23 mouse cellular contexts compared by ENCODE assay signal in genomic region chr9:14663591-14663990, GRCm38 (mm10). TPM values are rescaled to one million over a fixed set of nuclear protein-coding genes. Genes with fewer than 3 reads are reported as not detected.
DNase-seq lines count a peak whose midpoint lies in the region; ATAC-seq and TF ChIP-seq lines count a peak whose summit lies in the region.
"Had no signal": no experiment of that assay in that cellular context is flagged by ENCODE, and none has a peak within 500 bp of the region (broad histone marks: within the 10 kb centered on the region; RNA-seq: fewer than 3 reads in every experiment).

No protein-coding gene starts in this region.

- peak; percentile 75 for DNase-seq in gastrocnemius, adult 18-20 months (ENCODE audit: low spot score)
- no peak for DNase-seq in gastrocnemius, postnatal 36 days
- DNase-seq in limb, embryonic 10.5 days (ENCODE audit: low spot score), result no peak
- DNase-seq in embryonic facial prominence, embryonic 14.5 days (ENCODE audit: low spot score), result no peak
- no peak for DNase-seq in forebrain, postnatal 0 days
- no peak for DNase-seq in forebrain, embryonic 14.5 days (ENCODE audit: low spot score)
- DNase-seq: adrenal gland, postnatal 36 days; cerebellum, adult 8-10 months; kidney, adult 8-10 months; kidney, postnatal 14 days; layer of hippocampus, postnatal 36 days; liver; midbrain, embryonic 14.5 days; right cerebral cortex, postnatal 25 days; thymus, postnatal 36 days had no signal

- no peaks in the 10 kb centered on the region for H3K9me3 ChIP-seq in limb, embryonic 15.5 days
- no peaks in the 10 kb centered on the region for H3K9me3 ChIP-seq in limb, embryonic 10.5 days (replicated peaks)
- H3K9me3 ChIP-seq in embryonic facial prominence, embryonic 14.5 days (ENCODE audit: control insufficient read depth, low read length), result no peaks in the 10 kb centered on the region
- H3K9me3 ChIP-seq in forebrain, postnatal 0 days (ENCODE audit: low read length), result no peaks in the 10 kb centered on the region
- H3K9me3 ChIP-seq in forebrain, embryonic 14.5 days (replicated peaks; ENCODE audit: control insufficient read depth, low read length), result no peaks in the 10 kb centered on the region
- H3K9me3 ChIP-seq in midbrain, embryonic 13.5 days, result no peaks in the 10 kb centered on the region
- H3K9me3 ChIP-seq: forebrain, embryonic 13.5 days; hindbrain, embryonic 13.5 days; neural tube, embryonic 13.5 days had no signal

- no peak for ATAC-seq in limb, embryonic 15.5 days (ENCODE audit: insufficient number of reproducible peaks, low FRiP score, low TSS enrichment, low read depth)
- ATAC-seq in embryonic facial prominence, embryonic 14.5 days (ENCODE audit: low read depth), result no peak
- ATAC-seq in forebrain, postnatal 0 days, result no peak
- no peak for ATAC-seq in forebrain, embryonic 14.5 days
- ATAC-seq in midbrain, embryonic 13.5 days, result no peak
- ATAC-seq: forebrain, embryonic 13.5 days; lung, postnatal 0 days had no signal

- no peak overlapping the region for H3K9ac ChIP-seq in limb, embryonic 15.5 days
- no peak overlapping the region for H3K9ac ChIP-seq in embryonic facial prominence, embryonic 14.5 days (ENCODE audit: low read depth, low read length)
- no peak overlapping the region for H3K9ac ChIP-seq in forebrain, postnatal 0 days
- no peak overlapping the region for H3K9ac ChIP-seq in forebrain, embryonic 14.5 days (ENCODE audit: low read length)
- no peak overlapping the region for H3K9ac ChIP-seq in midbrain, embryonic 13.5 days (replicated peaks)
- H3K9ac ChIP-seq: forebrain, embryonic 13.5 days; hindbrain, embryonic 13.5 days; neural tube, embryonic 13.5 days had no signal

- WGBS in limb, embryonic 15.5 days, result 91% methylated on average over 2 of the region's 2 CpGs
- WGBS in limb, embryonic 10.5 days, result 96% methylated on average over 2 of the region's 2 CpGs
- whole genome bisulfite sequencing in embryonic facial prominence, embryonic 14.5 days, result 84% methylated on average over 2 of the region's 2 CpGs
- WGBS in forebrain, postnatal 0 days, result 90% methylated on average over 2 of the region's 2 CpGs
- WGBS in forebrain, embryonic 14.5 days, result 90% methylated on average over 2 of the region's 2 CpGs
- WGBS in midbrain, embryonic 13.5 days, result 94% methylated on average over 2 of the region's 2 CpGs

- H3K4me1 ChIP-seq in limb, embryonic 15.5 days, result no peaks in the 10 kb centered on the region
- peaks cover 4% of the 10 kb centered on the region; the same call in 1 of the 2 replicates for H3K4me1 ChIP-seq in limb, embryonic 10.5 days
- peaks cover 6% of the 10 kb centered on the region; the same call in 1 of the 2 replicates for H3K4me1 ChIP-seq in embryonic facial prominence, embryonic 14.5 days (ENCODE audit: control insufficient read depth, insufficient read depth, low read length)
- no peaks in the 10 kb centered on the region for H3K4me1 ChIP-seq in forebrain, postnatal 0 days (ENCODE audit: insufficient read depth)
- H3K4me1 ChIP-seq in forebrain, embryonic 14.5 days (ENCODE audit: control insufficient read depth, insufficient read depth, low read length), result no peaks in the 10 kb centered on the region
- H3K4me1 ChIP-seq in midbrain, embryonic 13.5 days (replicated peaks), result no peaks in the 10 kb centered on the region
- H3K4me1 ChIP-seq: forebrain, embryonic 13.5 days; hindbrain, embryonic 13.5 days; neural tube, embryonic 13.5 days had no signal

- 0 out of 2 replicates have a peak overlapping the region, but pooled peaks have one; percentile 3 for H3K27ac ChIP-seq in limb, embryonic 15.5 days
- no peak overlapping the region for H3K27ac ChIP-seq in limb, embryonic 10.5 days
- H3K27ac ChIP-seq in embryonic facial prominence, embryonic 14.5 days (replicated peaks; ENCODE audit: low read depth, low read length), result peak overlapping the region; percentile 50; the same call in 1 of the 2 replicates
- H3K27ac ChIP-seq in forebrain, postnatal 0 days (ENCODE audit: low read depth, low read length), result no peak overlapping the region
- no peak overlapping the region for H3K27ac ChIP-seq in forebrain, embryonic 14.5 days (ENCODE audit: low read depth, low read length)
- no peak overlapping the region for H3K27ac ChIP-seq in midbrain, embryonic 13.5 days
- H3K27ac ChIP-seq: forebrain, embryonic 13.5 days; hindbrain, embryonic 13.5 days; layer of hippocampus, adult 2 months; neural tube, embryonic 13.5 days had no signal

- no peaks in the 10 kb centered on the region for H3K36me3 ChIP-seq in limb, embryonic 15.5 days
- no peaks in the 10 kb centered on the region for H3K36me3 ChIP-seq in limb, embryonic 10.5 days
- no peaks in the 10 kb centered on the region for H3K36me3 ChIP-seq in embryonic facial prominence, embryonic 14.5 days (ENCODE audit: control insufficient read depth, insufficient read depth, low read length)
- no peaks in the 10 kb centered on the region for H3K36me3 ChIP-seq in forebrain, postnatal 0 days (ENCODE audit: insufficient read depth)
- no peaks in the 10 kb centered on the region for H3K36me3 ChIP-seq in forebrain, embryonic 14.5 days (ENCODE audit: control insufficient read depth, insufficient read depth, low read length)
- H3K36me3 ChIP-seq in midbrain, embryonic 13.5 days, result no peaks in the 10 kb centered on the region
- H3K36me3 ChIP-seq: hindbrain, embryonic 13.5 days; neural tube, embryonic 13.5 days had no signal

- H3K4me3 ChIP-seq in limb, embryonic 15.5 days, result no peak overlapping the region
- no peak overlapping the region for H3K4me3 ChIP-seq in limb, embryonic 10.5 days
- no peak overlapping the region for H3K4me3 ChIP-seq in embryonic facial prominence, embryonic 14.5 days (ENCODE audit: low read depth, low read length)
- H3K4me3 ChIP-seq in forebrain, postnatal 0 days (ENCODE audit: low read depth, low read length), result no peak overlapping the region
- H3K4me3 ChIP-seq in forebrain, embryonic 14.5 days (ENCODE audit: low read depth, low read length), result no peak overlapping the region
- H3K4me3 ChIP-seq in midbrain, embryonic 13.5 days (replicated peaks), result no peak overlapping the region
- H3K4me3 ChIP-seq: forebrain, embryonic 13.5 days; hindbrain, embryonic 13.5 days; layer of hippocampus, adult 2 months; neural tube, embryonic 13.5 days had no signal

- TF ChIP-seq CTCF in forebrain, postnatal 0 days (IDR thresholded peaks at IDR 0.05; ENCODE audit: low read depth), result no peak

- intact Hi-C loops in gastrocnemius, postnatal 36 days (cut with DNase I), result no loop called here

- H3K27me3 ChIP-seq in limb, embryonic 15.5 days, result no peaks in the 10 kb centered on the region
- H3K27me3 ChIP-seq in limb, embryonic 10.5 days (ENCODE audit: low read depth, poor library complexity, severe bottlenecking), result no peaks in the 10 kb centered on the region
- H3K27me3 ChIP-seq in embryonic facial prominence, embryonic 14.5 days (replicated peaks; ENCODE audit: control insufficient read depth, insufficient read depth, low read length), result no peaks in the 10 kb centered on the region
- no peaks in the 10 kb centered on the region for H3K27me3 ChIP-seq in forebrain, postnatal 0 days (ENCODE audit: insufficient read depth, low read length)
- no peaks in the 10 kb centered on the region for H3K27me3 ChIP-seq in forebrain, embryonic 14.5 days (replicated peaks; ENCODE audit: control insufficient read depth, insufficient read depth, low read length)
- H3K27me3 ChIP-seq in midbrain, embryonic 13.5 days, result no peaks in the 10 kb centered on the region
- H3K27me3 ChIP-seq: forebrain, embryonic 13.5 days; hindbrain, embryonic 13.5 days; neural tube, embryonic 13.5 days had no signal

- H3K4me2 ChIP-seq in limb, embryonic 15.5 days, result no peak overlapping the region
- H3K4me2 ChIP-seq in embryonic facial prominence, embryonic 14.5 days (ENCODE audit: low read depth, low read length), result no peak overlapping the region
- H3K4me2 ChIP-seq in forebrain, postnatal 0 days (ENCODE audit: low read depth), result no peak overlapping the region
- H3K4me2 ChIP-seq in forebrain, embryonic 14.5 days (ENCODE audit: low read length), result no peak overlapping the region
- no peak overlapping the region for H3K4me2 ChIP-seq in midbrain, embryonic 13.5 days (replicated peaks)
- H3K4me2 ChIP-seq: forebrain, embryonic 13.5 days; hindbrain, embryonic 13.5 days; neural tube, embryonic 13.5 days had no signal

RNA-seq across cellular contexts. Expression of gene Amotl1, which starts 18.7 kb away (rescaled TPM):
- total RNA-seq in gastrocnemius, adult 18-20 months (2021), result 100 to 1,000 TPM; 330 to 339 TPM
- total RNA-seq in gastrocnemius, postnatal 36 days (2021), result 100 to 1,000 TPM; 276 to 313 TPM
- polyA plus RNA-seq in limb, embryonic 15.5 days (2015; fragmentation: Nextera tagmentation; extraction: Ambion mirVana), result 35.3 and 36.1 TPM in 2 replicates
- 24.9 and 32.1 TPM in 2 replicates for polyA plus RNA-seq in limb, embryonic 10.5 days (2016; fragmentation: Nextera tagmentation; extraction: Ambion mirVana)
- polyA plus RNA-seq in embryonic facial prominence, embryonic 14.5 days (2014; fragmentation: Nextera tagmentation; extraction: Ambion mirVana), result 48.4 and 49.1 TPM in 2 replicates
- total RNA-seq in forebrain, postnatal 0 days (2014; rRNA removed), result 21.8 and 31.4 TPM in 2 replicates
- 3.1 and 5.2 TPM in 2 replicates for polyA plus RNA-seq in forebrain, postnatal 0 days (2015; fragmentation: Nextera tagmentation; extraction: Ambion mirVana)
- 9.9 and 10.9 TPM in 2 replicates for polyA plus RNA-seq in forebrain, embryonic 14.5 days (2014; fragmentation: Nextera tagmentation; extraction: Ambion mirVana)
- 9.8 and 9.9 TPM in 2 replicates for polyA plus RNA-seq in midbrain, embryonic 13.5 days (2015; fragmentation: Nextera tagmentation; extraction: Ambion mirVana)
- total RNA-seq: megakaryocyte progenitor cell, adult 5-6 weeks had no signal

Comparison
In these comparisons a context has a peak if more than half of its experiments do, and no peak if none do; other contexts are left out.
1. H3K27ac ChIP-seq: peak in limb, embryonic 15.5 days (single experiment) and embryonic facial prominence, embryonic 14.5 days (single experiment); none in limb, embryonic 10.5 days (single experiment), forebrain, postnatal 0 days (single experiment), forebrain, embryonic 14.5 days (single experiment) and midbrain, embryonic 13.5 days (single experiment).